Mouse (Mus musculus): ENCODE measurements around the gene Abcg8. TPM values are rescaled to one million over a fixed set of nuclear protein-coding genes. Genes with fewer than 3 reads are reported as not detected.

The Abcg8 gene
- total and polyA plus RNA-seq, 3 experiments = not detected

DNA sequence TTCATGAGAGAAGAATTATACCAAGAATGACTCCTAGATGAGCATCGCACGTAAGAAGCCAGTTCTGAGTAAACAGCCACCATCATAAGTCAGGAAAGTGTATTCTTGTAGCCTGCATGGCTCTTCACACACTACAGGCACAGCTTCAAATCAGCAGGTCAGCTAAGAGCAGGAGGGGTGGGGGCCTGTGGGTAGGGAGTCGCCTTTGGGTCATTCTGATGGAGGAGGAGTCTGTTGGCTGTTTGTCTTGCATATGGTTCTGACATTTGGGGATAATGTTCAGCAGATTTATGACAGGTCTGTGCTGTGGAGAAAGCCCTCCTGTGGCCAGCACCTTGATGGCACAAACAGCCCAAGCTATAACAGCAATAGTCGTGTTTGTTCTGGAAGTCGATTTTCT lies 19.9 kb upstream of the Abcg8 start:
- intact Hi-C loops (cut with DNase I) = no loop called here
- TF ChIP-seq CTCF (IDR thresholded peaks at IDR 0.05) (no peak), POLR2A (IDR thresholded peaks at IDR 0.05; ENCODE audit: insufficient read depth, low read depth, low read length) (no peak)
- no peaks in the 10 kb centered on the region for H3K4me1 ChIP-seq (ENCODE audit: control insufficient read depth, insufficient read depth, low read length)

DNA sequence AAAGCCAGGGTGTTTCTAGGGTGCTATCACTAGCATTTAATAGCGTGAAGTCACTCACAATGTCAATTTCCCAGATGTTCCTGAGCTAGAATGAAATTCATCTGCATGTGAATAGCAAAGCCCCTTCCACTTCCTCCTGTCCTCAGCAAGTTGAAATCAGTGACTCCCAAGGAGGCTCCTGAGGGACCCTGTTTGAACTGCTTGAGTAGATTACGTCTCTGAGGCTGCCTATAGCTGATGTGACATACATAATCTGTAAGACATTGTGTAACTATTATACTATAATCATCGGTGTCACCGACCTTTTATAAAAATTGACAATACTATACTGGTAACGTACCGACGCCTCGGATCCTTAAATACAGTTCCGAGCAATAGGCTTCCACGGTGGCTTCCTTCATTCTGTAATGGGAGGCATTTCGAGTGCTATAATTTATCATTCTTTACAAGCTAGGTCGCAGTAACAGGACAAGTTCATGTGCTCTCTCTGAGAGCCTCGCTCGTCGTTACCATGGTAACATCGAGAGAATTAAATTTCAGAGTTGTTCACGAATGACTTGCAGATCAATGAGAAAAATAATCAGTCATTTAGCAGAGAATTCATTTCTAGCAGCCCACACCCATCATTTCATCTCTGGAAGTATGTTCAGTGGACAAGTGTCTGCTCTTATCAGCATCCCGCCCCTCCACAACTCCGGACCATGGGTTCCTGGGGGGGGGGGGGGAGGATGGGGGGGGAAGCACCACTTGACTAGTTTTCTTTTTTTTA lies 19.3 kb upstream of the Abcg8 start:
- 76% methylated on average over 19 of the region's 19 CpGs for WGBS
- DNase-seq = no peak
- Histone ChIP-seq H3K79me2 (replicated peaks; ENCODE audit: control insufficient read depth, insufficient read depth, low read length) (no peaks in the 10 kb centered on the region), H3K36me3 (ENCODE audit: control insufficient read depth, insufficient read depth, low read length) (no peaks in the 10 kb centered on the region), H3K27ac (no peak overlapping the region), H3K9ac (ENCODE audit: low read depth, low read length) (no peak overlapping the region), H3K4me3 (no peak overlapping the region), H3K4me1 (ENCODE audit: control insufficient read depth, insufficient read depth, low read length) (no peaks in the 10 kb centered on the region), H3K27me3 (ENCODE audit: control insufficient read depth, insufficient read depth, low read length) (no peaks in the 10 kb centered on the region)
- intact Hi-C loops (cut with DNase I) = no loop called here
- no peak for TF ChIP-seq CTCF (IDR thresholded peaks at IDR 0.05)
- no peak for TF ChIP-seq EP300 (IDR thresholded peaks at IDR 0.05; ENCODE audit: insufficient read depth, low read depth, low read length)
- TF ChIP-seq POLR2A (IDR thresholded peaks at IDR 0.05; ENCODE audit: insufficient read depth, low read depth, low read length) = no peak

More for the DNA sequence above, 19.9 kb upstream of the Abcg8 start:
- no peak for DNase-seq
- WGBS = 67% methylated on average over 5 of the region's 5 CpGs
- no peak overlapping the region for H3K9ac ChIP-seq (ENCODE audit: low read depth, low read length)
- no peak overlapping the region for H3K4me3 ChIP-seq
- H3K27ac ChIP-seq = no peak overlapping the region
- no peaks in the 10 kb centered on the region for H3K36me3 ChIP-seq (ENCODE audit: control insufficient read depth, insufficient read depth, low read length)
- H3K79me2 ChIP-seq (replicated peaks; ENCODE audit: control insufficient read depth, insufficient read depth, low read length) = no peaks in the 10 kb centered on the region
- no peaks in the 10 kb centered on the region for H3K27me3 ChIP-seq (ENCODE audit: control insufficient read depth, insufficient read depth, low read length)

DNA sequence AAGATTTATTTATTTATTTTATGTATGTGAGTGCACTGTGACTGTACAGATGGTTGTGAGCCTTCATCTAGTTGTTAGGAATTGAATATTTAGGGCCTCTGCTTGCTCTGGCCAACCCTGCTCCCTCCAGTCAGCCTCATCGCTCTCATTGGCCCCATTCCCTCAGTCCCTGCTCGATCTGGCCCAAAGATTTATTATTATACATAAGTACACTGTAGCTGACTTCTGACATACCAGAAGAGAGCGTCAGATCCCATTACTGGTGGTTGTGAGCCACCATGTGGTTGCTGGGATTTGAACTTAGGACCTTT lies 18.7 kb upstream of the Abcg8 start:
- no peak for TF ChIP-seq CTCF (IDR thresholded peaks at IDR 0.05)
- TF ChIP-seq POLR2A (IDR thresholded peaks at IDR 0.05; ENCODE audit: insufficient read depth, low read depth, low read length) = no peak
- no peak for TF ChIP-seq EP300 (IDR thresholded peaks at IDR 0.05; ENCODE audit: insufficient read depth, low read depth, low read length)
- no peak overlapping the region for H3K27ac ChIP-seq
- no peak overlapping the region for H3K9ac ChIP-seq (ENCODE audit: low read depth, low read length)
- H3K4me3 ChIP-seq = no peak overlapping the region
- H3K27me3 ChIP-seq (ENCODE audit: control insufficient read depth, insufficient read depth, low read length) = no peaks in the 10 kb centered on the region
- H3K79me2 ChIP-seq (replicated peaks; ENCODE audit: control insufficient read depth, insufficient read depth, low read length) = no peaks in the 10 kb centered on the region
- 64% methylated on average over 3 of the region's 3 CpGs for WGBS
- no peaks in the 10 kb centered on the region for H3K36me3 ChIP-seq (ENCODE audit: control insufficient read depth, insufficient read depth, low read length)
- intact Hi-C loops (cut with DNase I) = no loop called here
- no peaks in the 10 kb centered on the region for H3K4me1 ChIP-seq (ENCODE audit: control insufficient read depth, insufficient read depth, low read length)
- DNase-seq = no peak

DNA sequence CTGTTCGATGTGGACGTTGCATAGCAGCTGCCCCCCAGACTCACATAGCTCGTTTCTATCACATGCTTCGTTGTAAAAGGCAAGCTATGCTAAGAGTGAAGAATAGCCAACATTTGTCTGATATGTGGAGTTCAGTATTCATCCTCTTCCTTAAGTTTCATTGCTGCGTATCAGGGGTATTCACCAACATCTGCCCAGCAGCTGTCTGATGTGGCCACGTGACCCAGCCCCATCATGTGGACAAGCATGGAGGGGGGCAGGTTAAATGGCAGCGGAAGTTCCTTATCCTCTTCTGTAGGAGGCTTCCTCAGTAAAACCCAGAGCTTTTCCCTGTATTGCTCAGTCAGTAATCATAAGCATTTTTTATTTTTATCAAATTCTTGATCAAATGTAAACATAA lies 18.3 kb upstream of the Abcg8 start:
- intact Hi-C loops (cut with DNase I) = no loop called here
- TF ChIP-seq POLR2A (IDR thresholded peaks at IDR 0.05; ENCODE audit: insufficient read depth, low read depth, low read length) (no peak), EP300 (IDR thresholded peaks at IDR 0.05; ENCODE audit: insufficient read depth, low read depth, low read length) (no peak)
- no peaks in the 10 kb centered on the region for H3K4me1 ChIP-seq (ENCODE audit: control insufficient read depth, insufficient read depth, low read length)
- no peak for DNase-seq
- no peak overlapping the region for H3K9ac ChIP-seq (ENCODE audit: low read depth, low read length)
- no peak overlapping the region for H3K27ac ChIP-seq
- no peaks in the 10 kb centered on the region for H3K79me2 ChIP-seq (replicated peaks; ENCODE audit: control insufficient read depth, insufficient read depth, low read length)
- H3K27me3 ChIP-seq (ENCODE audit: control insufficient read depth, insufficient read depth, low read length) = no peaks in the 10 kb centered on the region
- no peaks in the 10 kb centered on the region for H3K36me3 ChIP-seq (ENCODE audit: control insufficient read depth, insufficient read depth, low read length)
- no peak overlapping the region for H3K4me3 ChIP-seq
- 67% methylated on average over 7 of the region's 7 CpGs for WGBS

DNA sequence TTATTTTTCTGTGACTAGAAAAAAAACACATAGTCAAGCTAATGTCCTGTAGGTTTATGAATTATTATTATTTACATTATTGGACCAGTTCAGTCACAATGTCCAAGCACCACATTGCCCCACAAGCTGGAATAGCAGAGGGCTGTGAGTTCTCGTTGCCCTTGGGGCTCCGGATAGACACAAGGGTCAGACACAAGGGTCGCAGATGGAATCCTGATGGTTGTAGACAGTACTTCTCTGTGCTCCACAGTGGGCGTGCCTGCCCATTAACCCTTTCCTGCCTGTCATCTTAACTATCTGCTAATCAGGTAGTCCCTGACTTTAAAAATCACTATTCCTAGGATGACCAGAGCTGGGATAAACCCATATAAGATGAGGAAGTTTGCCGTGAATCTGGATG lies 17.9 kb upstream of the Abcg8 start:
- Histone ChIP-seq H3K4me3 (no peak overlapping the region), H3K4me1 (ENCODE audit: control insufficient read depth, insufficient read depth, low read length) (no peaks in the 10 kb centered on the region), H3K36me3 (ENCODE audit: control insufficient read depth, insufficient read depth, low read length) (no peaks in the 10 kb centered on the region), H3K27ac (no peak overlapping the region), H3K79me2 (replicated peaks; ENCODE audit: control insufficient read depth, insufficient read depth, low read length) (no peaks in the 10 kb centered on the region), H3K9ac (ENCODE audit: low read depth, low read length) (no peak overlapping the region), H3K27me3 (ENCODE audit: control insufficient read depth, insufficient read depth, low read length) (no peaks in the 10 kb centered on the region)
- DNase-seq = no peak
- intact Hi-C loops (cut with DNase I) = no loop called here
- WGBS = 52% methylated on average over 5 of the region's 5 CpGs
- TF ChIP-seq CTCF (IDR thresholded peaks at IDR 0.05) (no peak), POLR2A (IDR thresholded peaks at IDR 0.05; ENCODE audit: insufficient read depth, low read depth, low read length) (no peak), EP300 (IDR thresholded peaks at IDR 0.05; ENCODE audit: insufficient read depth, low read depth, low read length) (no peak)

DNA sequence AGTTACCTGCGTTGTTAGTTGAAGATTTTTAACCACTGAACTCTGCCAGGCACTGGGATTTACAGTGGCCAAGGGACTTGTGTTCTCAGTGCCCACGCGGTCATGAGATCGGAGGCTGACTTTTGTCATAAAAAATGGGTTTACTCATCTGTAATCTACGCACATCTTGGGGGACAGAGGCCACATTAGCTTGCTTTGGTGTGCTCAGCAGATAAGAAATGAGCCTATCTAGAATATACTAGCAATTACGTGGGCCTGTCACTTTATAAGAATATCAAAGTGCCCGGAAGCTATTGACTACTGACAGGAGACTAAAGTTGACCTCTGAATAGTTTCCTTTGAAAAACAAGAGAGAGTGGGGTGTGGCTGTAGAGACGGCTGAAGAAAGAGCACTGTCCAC lies 17.2 kb upstream of the Abcg8 start:
- Histone ChIP-seq H3K4me1 (ENCODE audit: control insufficient read depth, insufficient read depth, low read length) (no peaks in the 10 kb centered on the region), H3K79me2 (replicated peaks; ENCODE audit: control insufficient read depth, insufficient read depth, low read length) (no peaks in the 10 kb centered on the region), H3K27ac (no peak overlapping the region), H3K4me3 (no peak overlapping the region), H3K36me3 (ENCODE audit: control insufficient read depth, insufficient read depth, low read length) (no peaks in the 10 kb centered on the region), H3K27me3 (ENCODE audit: control insufficient read depth, insufficient read depth, low read length) (no peaks in the 10 kb centered on the region), H3K9ac (ENCODE audit: low read depth, low read length) (no peak overlapping the region)
- TF ChIP-seq EP300 (IDR thresholded peaks at IDR 0.05; ENCODE audit: insufficient read depth, low read depth, low read length) (no peak), POLR2A (IDR thresholded peaks at IDR 0.05; ENCODE audit: insufficient read depth, low read depth, low read length) (no peak), CTCF (IDR thresholded peaks at IDR 0.05) (no peak)
- DNase-seq = no peak
- WGBS = 80% methylated on average over 8 of the region's 8 CpGs
- intact Hi-C loops (cut with DNase I) = no loop called here
